Mouse (Mus musculus): ENCODE results near the gene Alkbh2. TPM values are rescaled to one million over a fixed set of nuclear protein-coding genes. Genes with fewer than 3 reads are reported as not detected.

Gene Alkbh2
- polyA plus RNA-seq, 1 experiment from 2014 or later = 13.4 TPM

DNA sequence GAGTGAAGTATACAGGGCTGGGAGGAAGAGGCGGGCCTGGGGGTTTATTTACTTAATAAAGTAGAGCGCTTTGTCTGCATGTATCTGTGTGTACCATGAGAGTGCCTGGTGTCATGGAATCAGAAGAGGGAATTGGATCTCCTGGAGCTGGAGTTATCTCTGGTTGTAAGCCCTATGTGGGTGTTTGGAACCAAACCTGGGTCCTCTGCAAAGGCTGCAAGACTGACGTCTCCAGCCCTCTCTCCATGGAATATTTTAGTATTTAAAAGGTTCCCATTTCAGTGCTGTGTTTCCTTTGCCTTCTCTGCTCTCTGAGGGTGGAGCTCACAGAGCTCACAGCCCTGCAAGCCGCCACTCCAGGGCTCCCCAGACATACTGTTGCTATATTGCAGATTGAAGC, 8.2 kb downstream of the Alkbh2 start:
- Histone ChIP-seq H3K36me3 (ENCODE audit: control insufficient read depth, insufficient read depth, low read length) (peaks cover 32% of the 10 kb centered on the region), H3K27me3 (replicated peaks; ENCODE audit: control insufficient read depth, insufficient read depth, low read length) (no peaks in the 10 kb centered on the region), H3K4me1 (replicated peaks; ENCODE audit: control insufficient read depth, insufficient read depth, low read length) (no peaks in the 10 kb centered on the region), H3K27ac (ENCODE audit: low read depth, low read length) (no peak overlapping the region), H3K4me2 (no peak overlapping the region), H3K9ac (ENCODE audit: low read depth, low read length) (no peak overlapping the region), H3K4me3 (ENCODE audit: low read depth, low read length) (no peak overlapping the region), H3K9me3 (ENCODE audit: control insufficient read depth, low read length) (no peaks in the 10 kb centered on the region)
- ATAC-seq (replicated peaks; ENCODE audit: low FRiP score) (no peak), DNase-seq (ENCODE audit: low spot score) (no peak)
- 86% methylated on average over 4 of the region's 4 CpGs for WGBS

DNA sequence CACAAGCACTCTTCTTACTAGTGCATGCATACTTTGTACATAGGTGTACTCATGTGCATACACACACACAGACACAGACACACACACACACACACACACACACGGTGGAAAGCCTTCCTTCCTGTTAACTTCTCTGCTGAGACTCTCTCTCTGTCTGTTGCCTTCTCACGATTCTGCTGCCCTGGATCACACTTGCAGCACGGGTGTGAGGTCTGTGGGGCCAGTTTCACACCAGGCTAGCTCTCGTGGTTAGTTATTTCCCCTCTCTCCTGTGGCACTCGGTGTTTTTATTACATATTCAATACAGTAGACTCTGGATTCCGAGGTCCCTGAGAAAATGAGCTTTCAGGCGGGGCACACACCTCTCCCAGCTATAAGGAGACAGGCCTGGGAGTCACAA, 11.4 kb downstream of the Alkbh2 start:
- no peak for ATAC-seq (replicated peaks; ENCODE audit: low FRiP score)
- Histone ChIP-seq H3K4me2 (no peak overlapping the region), H3K9ac (ENCODE audit: low read depth, low read length) (no peak overlapping the region), H3K27me3 (replicated peaks; ENCODE audit: control insufficient read depth, insufficient read depth, low read length) (no peaks in the 10 kb centered on the region), H3K36me3 (ENCODE audit: control insufficient read depth, insufficient read depth, low read length) (peaks cover 31% of the 10 kb centered on the region), H3K4me3 (ENCODE audit: low read depth, low read length) (no peak overlapping the region), H3K9me3 (ENCODE audit: control insufficient read depth, low read length) (no peaks in the 10 kb centered on the region), H3K27ac (ENCODE audit: low read depth, low read length) (no peak overlapping the region), H3K4me1 (replicated peaks; ENCODE audit: control insufficient read depth, insufficient read depth, low read length) (no peaks in the 10 kb centered on the region)
- DNase-seq (ENCODE audit: low spot score) = no peak
- WGBS = 73% methylated on average over 7 of the region's 7 CpGs

DNA sequence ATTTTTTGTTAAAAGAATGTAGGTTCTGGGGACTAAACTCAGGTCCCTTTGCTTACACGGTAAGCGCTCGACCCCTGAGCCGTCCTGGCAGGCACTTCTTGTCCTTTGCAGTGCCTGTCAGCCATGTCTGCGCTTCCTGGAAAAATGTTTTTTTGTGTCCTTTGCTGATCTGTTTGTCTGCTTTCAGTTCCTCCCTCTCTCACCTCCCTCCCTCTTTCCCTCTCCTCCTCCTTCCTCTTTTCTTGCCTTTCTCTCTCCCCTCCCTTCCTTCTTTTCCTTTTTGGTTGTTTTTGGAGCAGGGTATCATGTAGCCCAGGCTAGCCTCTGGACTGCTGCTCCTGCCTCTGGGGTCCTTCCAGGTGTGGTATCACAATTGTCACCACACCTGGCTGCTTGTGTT, 13.0 kb downstream of the Alkbh2 start:
- Histone ChIP-seq H3K4me2 (no peak overlapping the region), H3K4me1 (replicated peaks; ENCODE audit: control insufficient read depth, insufficient read depth, low read length) (no peaks in the 10 kb centered on the region), H3K36me3 (ENCODE audit: control insufficient read depth, insufficient read depth, low read length) (peaks cover 28% of the 10 kb centered on the region), H3K9me3 (ENCODE audit: control insufficient read depth, low read length) (no peaks in the 10 kb centered on the region), H3K4me3 (ENCODE audit: low read depth, low read length) (no peak overlapping the region), H3K27ac (ENCODE audit: low read depth, low read length) (no peak overlapping the region), H3K27me3 (replicated peaks; ENCODE audit: control insufficient read depth, insufficient read depth, low read length) (no peaks in the 10 kb centered on the region), H3K9ac (ENCODE audit: low read depth, low read length) (no peak overlapping the region)
- ATAC-seq (replicated peaks; ENCODE audit: low FRiP score) (no peak), DNase-seq (ENCODE audit: low spot score) (no peak)
- 75% methylated on average over 5 of the region's 5 CpGs for WGBS

DNA sequence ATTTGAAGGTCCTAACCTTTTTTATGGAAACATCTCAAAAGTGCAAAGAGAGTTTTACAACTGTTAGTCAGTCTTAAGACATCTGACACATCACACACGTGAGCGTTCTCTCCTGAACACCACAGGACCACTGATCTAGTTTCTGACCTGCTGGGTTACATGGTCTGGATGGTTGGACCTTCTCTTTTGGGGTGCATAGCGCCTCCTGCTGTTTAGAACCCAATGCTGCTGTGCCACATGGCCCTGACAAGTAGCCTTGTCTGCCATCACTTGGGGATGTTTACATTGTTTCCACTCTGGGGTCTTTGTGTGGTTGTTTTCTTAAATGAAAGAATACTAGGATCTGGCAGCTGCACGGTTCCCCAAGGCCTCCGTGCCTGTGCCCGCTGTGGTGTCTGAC, 14.7 kb downstream of the Alkbh2 start:
- Histone ChIP-seq H3K9ac (ENCODE audit: low read depth, low read length) (no peak overlapping the region), H3K4me2 (no peak overlapping the region)

DNA sequence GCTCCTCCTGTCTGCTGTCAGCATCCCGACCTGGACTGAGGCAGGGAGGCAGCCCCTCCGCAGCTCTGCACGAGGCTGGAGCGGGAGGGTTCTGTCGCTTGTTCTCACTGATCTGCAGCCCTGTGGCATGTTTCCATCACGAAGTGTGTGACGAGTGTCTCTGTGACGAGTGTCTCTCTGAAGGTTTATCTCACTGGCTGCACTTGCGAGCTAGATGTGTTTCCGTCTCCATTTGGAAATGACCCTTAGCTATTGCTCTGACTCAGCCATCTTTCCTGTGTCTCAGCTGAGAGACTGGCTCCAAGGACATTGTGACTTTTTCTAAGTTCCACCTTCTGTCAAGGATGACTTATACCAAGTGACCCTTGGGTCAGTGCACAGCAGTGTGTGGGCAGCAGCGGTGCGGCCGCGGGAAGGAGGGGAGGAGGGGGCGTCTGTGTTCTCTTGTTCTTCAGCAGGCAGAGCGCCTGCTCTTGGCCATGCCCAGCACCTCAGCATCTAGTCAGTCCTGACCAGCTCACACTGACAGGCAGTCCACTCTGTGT, 21.6 kb downstream of the Alkbh2 start:
- Histone ChIP-seq H3K4me2 (no peak overlapping the region), H3K36me3 (ENCODE audit: control insufficient read depth, insufficient read depth, low read length) (peaks cover 36% of the 10 kb centered on the region), H3K27ac (ENCODE audit: low read depth, low read length) (no peak overlapping the region), H3K9me3 (ENCODE audit: control insufficient read depth, low read length) (no peaks in the 10 kb centered on the region), H3K4me1 (replicated peaks; ENCODE audit: control insufficient read depth, insufficient read depth, low read length) (no peaks in the 10 kb centered on the region; the same call in 1 of the 2 replicates), H3K9ac (ENCODE audit: low read depth, low read length) (no peak overlapping the region), H3K4me3 (ENCODE audit: low read depth, low read length) (no peak overlapping the region), H3K27me3 (replicated peaks; ENCODE audit: control insufficient read depth, insufficient read depth, low read length) (no peaks in the 10 kb centered on the region)
- 77% methylated on average over 16 of the region's 16 CpGs for WGBS
- ATAC-seq (replicated peaks; ENCODE audit: low FRiP score) = no peak
- DNase-seq (ENCODE audit: low spot score) = no peak

More for the DNA sequence above, 14.7 kb downstream of the Alkbh2 start:
- Histone ChIP-seq H3K27ac (ENCODE audit: low read depth, low read length) (no peak overlapping the region), H3K27me3 (replicated peaks; ENCODE audit: control insufficient read depth, insufficient read depth, low read length) (no peaks in the 10 kb centered on the region), H3K4me3 (ENCODE audit: low read depth, low read length) (no peak overlapping the region), H3K36me3 (ENCODE audit: control insufficient read depth, insufficient read depth, low read length) (peaks cover 44% of the 10 kb centered on the region), H3K4me1 (replicated peaks; ENCODE audit: control insufficient read depth, insufficient read depth, low read length) (no peaks in the 10 kb centered on the region), H3K9me3 (ENCODE audit: control insufficient read depth, low read length) (no peaks in the 10 kb centered on the region)
- no peak for DNase-seq (ENCODE audit: low spot score)
- ATAC-seq (replicated peaks; ENCODE audit: low FRiP score) = no peak
- 88% methylated on average over 6 of the region's 6 CpGs for WGBS

DNA sequence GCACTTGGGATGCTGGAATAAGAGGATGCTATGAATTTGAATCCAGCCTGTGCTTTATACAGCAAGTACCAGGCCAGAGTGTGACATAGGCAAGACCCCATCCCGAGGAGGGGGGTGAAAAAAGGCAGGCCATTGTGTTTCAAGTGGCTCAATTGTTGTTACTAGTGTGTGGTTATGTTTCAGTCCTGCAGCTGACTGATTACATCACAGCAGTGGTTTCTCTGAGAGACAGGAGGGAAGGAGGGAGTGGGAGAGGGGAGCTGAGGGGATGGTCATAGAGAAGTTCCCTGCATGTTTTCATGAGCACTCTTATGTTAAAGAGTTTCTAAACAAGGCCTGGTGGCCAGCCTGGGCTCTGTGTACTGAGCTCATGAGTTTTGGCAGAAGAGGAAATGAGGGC, 25.2 kb downstream of the Alkbh2 start:
- Histone ChIP-seq H3K36me3 (ENCODE audit: control insufficient read depth, insufficient read depth, low read length) (peaks cover 5% of the 10 kb centered on the region; the same call in 1 of the 2 replicates), H3K9ac (ENCODE audit: low read depth, low read length) (no peak overlapping the region), H3K4me3 (ENCODE audit: low read depth, low read length) (no peak overlapping the region), H3K9me3 (ENCODE audit: control insufficient read depth, low read length) (no peaks in the 10 kb centered on the region), H3K4me1 (replicated peaks; ENCODE audit: control insufficient read depth, insufficient read depth, low read length) (peaks cover 12% of the 10 kb centered on the region), H3K27me3 (replicated peaks; ENCODE audit: control insufficient read depth, insufficient read depth, low read length) (no peaks in the 10 kb centered on the region; the same call in 1 of the 2 replicates), H3K27ac (ENCODE audit: low read depth, low read length) (no peak overlapping the region), H3K4me2 (no peak overlapping the region)
- ATAC-seq (replicated peaks; ENCODE audit: low FRiP score) = no peak
- WGBS = 62% methylated on average over 1 of the region's 1 CpGs
- no peak for DNase-seq (ENCODE audit: low spot score)

DNA sequence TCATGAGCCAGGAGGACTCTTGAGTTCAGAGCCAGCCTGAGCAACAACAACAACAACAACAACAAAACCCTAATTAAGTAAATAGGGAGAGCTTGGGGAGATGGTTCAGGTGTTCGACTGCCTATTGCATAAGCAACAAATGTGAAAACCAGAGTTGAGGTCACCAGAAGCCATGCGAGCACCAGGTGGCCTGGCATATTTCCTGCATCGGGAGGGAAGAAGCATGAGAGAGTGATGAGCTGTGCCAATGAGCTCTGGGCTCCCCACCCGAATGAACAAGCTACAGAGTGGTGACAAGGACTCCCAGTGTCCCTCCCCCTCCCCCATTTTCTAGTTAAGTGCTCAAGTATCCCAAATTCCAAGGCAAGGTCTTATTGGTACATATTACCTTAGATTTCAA, 26.1 kb downstream of the Alkbh2 start:
- 87% methylated on average over 4 of the region's 4 CpGs for WGBS
- Histone ChIP-seq H3K4me1 (replicated peaks; ENCODE audit: control insufficient read depth, insufficient read depth, low read length) (peaks cover 12% of the 10 kb centered on the region), H3K9ac (ENCODE audit: low read depth, low read length) (no peak overlapping the region), H3K27me3 (replicated peaks; ENCODE audit: control insufficient read depth, insufficient read depth, low read length) (no peaks in the 10 kb centered on the region; the same call in 1 of the 2 replicates), H3K9me3 (ENCODE audit: control insufficient read depth, low read length) (no peaks in the 10 kb centered on the region), H3K36me3 (ENCODE audit: control insufficient read depth, insufficient read depth, low read length) (peaks cover 2% of the 10 kb centered on the region; the same call in 1 of the 2 replicates), H3K27ac (ENCODE audit: low read depth, low read length) (no peak overlapping the region), H3K4me3 (ENCODE audit: low read depth, low read length) (no peak overlapping the region), H3K4me2 (no peak overlapping the region)
- DNase-seq (ENCODE audit: low spot score) = no peak
- no peak for ATAC-seq (replicated peaks; ENCODE audit: low FRiP score)

DNA sequence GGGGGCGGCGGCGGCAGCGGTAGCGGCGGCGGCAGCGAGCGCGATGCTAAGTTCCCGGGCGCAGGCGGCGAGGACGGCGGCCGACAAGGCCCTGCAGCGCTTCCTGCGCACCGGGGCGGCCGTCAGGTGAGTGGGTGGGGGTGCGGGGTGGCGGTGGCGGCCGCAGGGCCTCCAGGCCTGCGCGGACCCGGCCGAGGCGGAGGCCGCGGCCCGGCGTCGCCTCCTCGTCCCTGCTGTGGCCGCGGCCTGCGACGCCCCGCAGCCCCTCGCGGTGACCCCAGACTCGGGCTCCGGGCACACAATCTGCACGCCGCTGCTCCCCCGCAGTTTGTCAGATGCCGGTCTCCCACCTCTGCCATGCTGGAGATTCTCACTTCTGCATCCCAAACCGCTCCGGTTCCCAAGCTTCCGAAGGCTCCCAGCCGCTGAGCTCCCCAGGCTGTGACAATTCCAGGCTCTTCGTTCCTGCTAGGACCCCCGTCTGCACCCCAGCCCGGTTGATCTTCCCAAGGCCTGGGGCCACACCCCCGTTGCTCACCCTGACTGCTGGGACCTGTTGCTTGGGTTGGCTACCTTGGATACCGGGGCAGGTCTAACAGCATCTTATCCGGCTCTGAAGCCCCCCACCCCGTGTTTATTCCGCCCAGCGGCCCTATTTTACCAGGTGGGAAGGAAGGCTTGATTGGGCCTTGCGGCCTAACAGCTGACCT, 27.5 kb downstream of the Alkbh2 start:
- 4% methylated on average over 49 of the region's 64 CpGs for WGBS

More for the DNA sequence above, 27.5 kb downstream of the Alkbh2 start:
- H3K4me2 ChIP-seq = peak overlapping the region; percentile 98
- ATAC-seq (replicated peaks; ENCODE audit: low FRiP score) (peak; percentile 60), DNase-seq (ENCODE audit: low spot score) (peak; percentile 41)
- peak overlapping the region; percentile 91 for H3K9ac ChIP-seq (ENCODE audit: low read depth, low read length)
- H3K4me3 ChIP-seq (ENCODE audit: low read depth, low read length) = peak overlapping the region; percentile 91
- peaks cover 12% of the 10 kb centered on the region for H3K4me1 ChIP-seq (replicated peaks; ENCODE audit: control insufficient read depth, insufficient read depth, low read length)
- no peaks in the 10 kb centered on the region for H3K9me3 ChIP-seq (ENCODE audit: control insufficient read depth, low read length)
- H3K36me3 ChIP-seq (ENCODE audit: control insufficient read depth, insufficient read depth, low read length) = no peaks in the 10 kb centered on the region
- H3K27ac ChIP-seq (ENCODE audit: low read depth, low read length) = peak overlapping the region; percentile 48; the same call in 1 of the 2 replicates
- no peaks in the 10 kb centered on the region; the same call in 1 of the 2 replicates for H3K27me3 ChIP-seq (replicated peaks; ENCODE audit: control insufficient read depth, insufficient read depth, low read length)
